Comparison of ENCODE assay signal across 27 mouse cellular contexts in genomic region chr6:94664000-94664399, GRCm38 (mm10). TPM values are rescaled to one million over a fixed set of nuclear protein-coding genes. Genes with fewer than 3 reads are reported as not detected.
DNase-seq lines count a peak whose midpoint lies in the region; ATAC-seq lines count a peak whose summit lies in the region.
"Had no signal": no experiment of that assay in that cellular context is flagged by ENCODE, and none has a peak within 500 bp of the region (broad histone marks: within the 10 kb centered on the region; RNA-seq: fewer than 3 reads in every experiment).

No protein-coding gene starts in this region.

- no peaks in the 10 kb centered on the region for H3K36me3 ChIP-seq in kidney, embryonic 14.5 days (ENCODE audit: control insufficient read depth, insufficient read depth, low read length)
- H3K36me3 ChIP-seq: hindbrain, embryonic 15.5 days; lung, embryonic 15.5 days had no signal

- H3K27me3 ChIP-seq in kidney, embryonic 14.5 days (ENCODE audit: control insufficient read depth, insufficient read depth, low read length) = no peaks in the 10 kb centered on the region
- H3K27me3 ChIP-seq: CH12.LX; forebrain, embryonic 13.5 days; heart, embryonic 12.5 days; hindbrain, embryonic 15.5 days; limb, embryonic 13.5 days; lung, embryonic 15.5 days had no signal

- H3K4me2 ChIP-seq in kidney, embryonic 14.5 days (replicated peaks; ENCODE audit: low read depth, low read length) = no peak overlapping the region
- H3K4me2 ChIP-seq: forebrain, embryonic 13.5 days; heart, embryonic 12.5 days; hindbrain, embryonic 15.5 days; limb, embryonic 13.5 days; lung, embryonic 15.5 days; midbrain, embryonic 11.5 days had no signal

- no peak for ATAC-seq in kidney, embryonic 14.5 days (ENCODE audit: low FRiP score, low TSS enrichment)
- ATAC-seq: activated CD4-positive, CD25-positive, alpha-beta regulatory T cell, adult 4 months; forebrain, embryonic 13.5 days; intestine, embryonic 16.5 days; midbrain, embryonic 16.5 days had no signal

- H3K4me1 ChIP-seq in kidney, embryonic 14.5 days (ENCODE audit: control insufficient read depth, insufficient read depth, low read length) = peaks cover 33% of the 10 kb centered on the region

- H3K4me3 ChIP-seq in kidney, embryonic 14.5 days (ENCODE audit: low read length) = no peak overlapping the region
- H3K4me3 ChIP-seq: forebrain, embryonic 13.5 days; heart, adult 2 months; heart, embryonic 12.5 days; hindbrain, embryonic 15.5 days; limb, embryonic 13.5 days; lung, embryonic 15.5 days had no signal

- peak; percentile 70 for DNase-seq in kidney, adult 9 months
- DNase-seq in CD4-positive, CD25-positive, alpha-beta regulatory T cell, adult 2 months (ENCODE audit: low read depth, low spot score) = peak; percentile 56
- peak; percentile 58 for DNase-seq in adipocyte (ENCODE audit: low spot score)
- DNase-seq in kidney, postnatal 14 days = peak; percentile 51
- DNase-seq in layer of hippocampus, adult 9-10 months (ENCODE audit: low spot score) = no peak
- no peak for DNase-seq in lung, postnatal 36 days
- DNase-seq: adrenal gland, adult 8-10 months; cerebellum, adult 8-10 months; cerebellum, postnatal 25 days; gastrocnemius, postnatal 36 days; heart, adult 2 months; right cerebral cortex, postnatal 25 days; spleen, adult 18-20 months; thymus, adult 18-20 months; thymus, postnatal 25 days had no signal

- H3K27ac ChIP-seq in kidney, embryonic 14.5 days (ENCODE audit: low read depth, low read length) = no peak overlapping the region
- H3K27ac ChIP-seq: forebrain, embryonic 13.5 days; heart, adult 2 months; hindbrain, embryonic 15.5 days; limb, embryonic 13.5 days; liver, embryonic 14.5 days; lung, embryonic 15.5 days had no signal

- 32% methylated on average over 6 of the region's 6 CpGs for WGBS in kidney, embryonic 14.5 days

- no peaks in the 10 kb centered on the region for H3K9me3 ChIP-seq in kidney, embryonic 14.5 days (ENCODE audit: control insufficient read depth, low read length)
- H3K9me3 ChIP-seq: forebrain, embryonic 13.5 days; heart, embryonic 12.5 days; hindbrain, embryonic 15.5 days; limb, embryonic 13.5 days; lung, embryonic 15.5 days had no signal

- no peak overlapping the region for H3K9ac ChIP-seq in kidney, embryonic 14.5 days (ENCODE audit: low read depth, low read length)
- H3K9ac ChIP-seq: forebrain, embryonic 13.5 days; heart, embryonic 12.5 days; hindbrain, embryonic 15.5 days; limb, embryonic 13.5 days; liver, embryonic 14.5 days; lung, embryonic 15.5 days had no signal

RNA-seq across cellular contexts. Expression of gene Lrig1, which starts 36.0 kb away (rescaled TPM):
- polyA plus RNA-seq in kidney, embryonic 14.5 days (2014; fragmentation: Nextera tagmentation; extraction: Ambion mirVana) = 10.4 and 11.0 TPM in 2 replicates

Comparison
In these comparisons a context has a peak if more than half of its experiments do, and no peak if none do; other contexts are left out.
1. DNase-seq: peak in kidney, adult 9 months (single experiment), CD4-positive, CD25-positive, alpha-beta regulatory T cell, adult 2 months (single experiment), adipocyte (single experiment) and kidney, postnatal 14 days (single experiment); none in layer of hippocampus, adult 9-10 months (single experiment) and lung, postnatal 36 days (single experiment).